Mouse (Mus musculus): ENCODE data around the gene Plce1.

DNA sequence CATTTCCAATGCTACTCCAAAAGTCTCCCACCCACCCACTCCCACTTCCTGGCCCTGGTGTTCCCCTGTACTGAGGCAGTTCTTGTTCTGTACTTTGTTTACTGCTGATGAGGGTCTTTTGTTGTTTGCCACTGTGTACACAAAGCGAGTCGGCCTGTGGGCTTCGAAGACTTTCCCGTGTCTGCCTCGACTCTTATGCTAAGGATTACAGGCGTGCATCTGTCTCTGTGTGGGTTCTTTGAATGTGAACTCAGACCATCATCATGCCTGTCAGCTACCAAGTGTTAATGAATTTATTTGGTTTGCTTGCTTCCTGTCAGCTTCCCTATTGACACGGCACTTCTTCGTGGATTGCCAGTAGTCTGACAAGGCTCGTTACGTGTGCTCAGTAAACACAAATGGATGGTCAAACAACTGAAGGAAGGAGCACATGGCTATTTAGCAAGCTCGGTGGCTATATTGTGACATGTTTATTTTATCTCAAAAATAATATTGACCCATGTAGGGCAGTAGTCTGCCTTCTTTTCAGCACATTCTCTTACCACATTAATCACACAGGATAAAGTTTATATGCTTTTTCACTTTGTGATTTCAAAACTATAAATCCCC, 133.3 kb downstream of the Plce1 start:
- TF ChIP-seq CTCF (IDR thresholded peaks at IDR 0.05; ENCODE audit: low read depth): no peak
- no peak for TF ChIP-seq EP300 (IDR thresholded peaks at IDR 0.05; ENCODE audit: low read depth)

All from liver, embryonic 14.5 days (tissue).